ENCODE assay signal across 22 mouse cellular contexts in genomic region chr14:116317491-116317890, GRCm38 (mm10).
"Had no signal": no experiment of that assay in that cellular context is flagged by ENCODE, and none has a peak within 500 bp of the region (broad histone marks: within the 10 kb centered on the region; RNA-seq: fewer than 3 reads in every experiment).

No protein-coding gene starts in this region.

- DNase-seq: layer of hippocampus, postnatal 36 days; lung, adult 18-20 months; lung, postnatal 10 days; lung, postnatal 36 days; retina, postnatal 1 day; right cerebral cortex, postnatal 25 days; spleen, adult 18-20 months; thymus, postnatal 25 days had no signal

- H3K4me3 ChIP-seq: left cerebral cortex, adult 2 months; liver, embryonic 12.5 days; liver, embryonic 15.5 days; lung, embryonic 15.5 days; megakaryocyte, embryonic 14.5 days; midbrain, embryonic 10.5 days; midbrain, embryonic 13.5 days; myocyte; neural tube, embryonic 13.5 days; stomach, embryonic 15.5 days had no signal

- ATAC-seq: hindbrain, postnatal 0 days; inflammation-experienced regulatory T-cells, adult 6 months; liver, embryonic 12.5 days; midbrain, embryonic 13.5 days; midbrain, embryonic 16.5 days had no signal

- H3K9me3 ChIP-seq: liver, embryonic 12.5 days; liver, embryonic 15.5 days; lung, embryonic 15.5 days; megakaryocyte, embryonic 14.5 days; midbrain, embryonic 10.5 days; midbrain, embryonic 13.5 days; neural tube, embryonic 13.5 days; stomach, embryonic 15.5 days had no signal

- H3K27ac ChIP-seq: hindbrain, postnatal 0 days; kidney, postnatal 0 days; left cerebral cortex, adult 2 months; liver, embryonic 12.5 days; liver, embryonic 15.5 days; lung, embryonic 15.5 days; midbrain, embryonic 10.5 days; midbrain, embryonic 13.5 days; neural tube, embryonic 13.5 days; stomach, embryonic 15.5 days had no signal

- H3K9ac ChIP-seq: liver, embryonic 12.5 days; liver, embryonic 15.5 days; lung, embryonic 15.5 days; midbrain, embryonic 13.5 days; neural tube, embryonic 13.5 days; stomach, embryonic 15.5 days had no signal

- H3K27me3 ChIP-seq: liver, embryonic 12.5 days; liver, embryonic 15.5 days; lung, embryonic 15.5 days; megakaryocyte, embryonic 14.5 days; midbrain, embryonic 13.5 days; neural tube, embryonic 13.5 days; stomach, embryonic 15.5 days had no signal

- H3K4me1 ChIP-seq: liver, embryonic 12.5 days; liver, embryonic 15.5 days; lung, embryonic 15.5 days; megakaryocyte, embryonic 14.5 days; midbrain, embryonic 10.5 days; midbrain, embryonic 13.5 days; neural tube, embryonic 13.5 days; stomach, embryonic 15.5 days had no signal

- H3K4me2 ChIP-seq: liver, embryonic 12.5 days; liver, embryonic 15.5 days; lung, embryonic 15.5 days; midbrain, embryonic 13.5 days; neural tube, embryonic 13.5 days; stomach, embryonic 15.5 days had no signal

- H3K36me3 ChIP-seq: liver, embryonic 12.5 days; liver, embryonic 15.5 days; lung, embryonic 15.5 days; midbrain, embryonic 10.5 days; midbrain, embryonic 13.5 days; neural tube, embryonic 13.5 days; stomach, embryonic 15.5 days had no signal
